15 mouse cellular contexts compared by ENCODE assay signal in the genomic region with DNA sequence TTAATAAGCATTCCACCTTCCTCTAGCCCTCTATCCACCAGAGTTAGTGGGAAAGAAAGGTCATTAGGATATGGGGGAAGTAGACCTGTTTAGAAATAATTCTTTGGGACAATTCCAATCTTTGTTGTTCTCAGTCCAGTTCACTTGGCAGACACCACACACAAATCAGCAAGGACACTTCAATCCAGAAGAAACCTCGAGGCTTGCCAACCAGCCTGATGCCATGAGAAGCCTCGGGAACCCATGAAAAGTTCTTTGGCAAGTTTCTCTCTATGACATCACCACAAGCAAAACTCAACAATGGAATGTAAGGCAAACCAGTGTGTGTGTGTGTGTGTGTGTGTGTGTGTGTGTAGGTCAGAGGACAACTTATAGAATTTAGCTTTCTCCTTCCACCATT. TPM values are rescaled to one million over a fixed set of nuclear protein-coding genes. Genes with fewer than 3 reads are reported as not detected.
"Had no signal": no experiment of that assay in that cellular context is flagged by ENCODE, and none has a peak within 500 bp of the region (broad histone marks: within the 10 kb centered on the region; RNA-seq: fewer than 3 reads in every experiment).

No protein-coding gene starts in this region.

- H3K36me3 ChIP-seq: limb, embryonic 13.5 days; midbrain, embryonic 12.5 days; neural tube, embryonic 13.5 days had no signal

- H3K9me3 ChIP-seq: midbrain, embryonic 12.5 days; neural tube, embryonic 13.5 days had no signal

- H3K27ac ChIP-seq: layer of hippocampus, adult 2 months; limb, embryonic 13.5 days; liver, embryonic 14.5 days; midbrain, embryonic 12.5 days; neural tube, embryonic 13.5 days had no signal

- ATAC-seq: midbrain, embryonic 16.5 days had no signal

- H3K4me3 ChIP-seq: layer of hippocampus, adult 2 months; limb, embryonic 13.5 days; midbrain, embryonic 12.5 days; neural tube, embryonic 13.5 days had no signal

- H3K9ac ChIP-seq: limb, embryonic 13.5 days; liver, embryonic 14.5 days; midbrain, embryonic 12.5 days; neural tube, embryonic 13.5 days had no signal

- DNase-seq: kidney, postnatal 10 days; kidney, postnatal 4 days; left cerebral cortex, postnatal 4 days; lung, adult 18-20 months; right cerebral cortex, postnatal 14 days; thymus, adult 18-20 months; thymus, postnatal 14 days had no signal

- H3K4me2 ChIP-seq: limb, embryonic 13.5 days; midbrain, embryonic 12.5 days; neural tube, embryonic 13.5 days had no signal

RNA-seq across cellular contexts. Expression of a gene that starts 3.9 kb away (rescaled TPM):
- total RNA-seq: liver, adult 2 months; megakaryocyte-erythroid progenitor cell, adult 5-6 weeks had no signal
- polyA plus RNA-seq: liver, adult 2 months; liver, embryonic 14.5 days had no signal
